Mouse (Mus musculus): ENCODE measurements around the gene Olfr1412. TPM values are rescaled to one million over a fixed set of nuclear protein-coding genes. Genes with fewer than 3 reads are reported as not detected.

The Olfr1412 gene
- polyA plus RNA-seq (2015; fragmentation: Nextera tagmentation; extraction: Ambion mirVana) = not detected in 2 replicates

GRCm38 (mm10) chr1:92585479-92585878 is at the start of gene Olfr1412:
Gene Olfr1412, plus strand, starts transcription at chr1:92585779.

GRCm38 (mm10) chr1:92571022-92571421 is 14.6 kb upstream of the Olfr1412 start, which contains the start of gene Olfr1413:
Gene Olfr1413, plus strand, starts transcription at chr1:92571322.

GRCm38 (mm10) chr1:92594111-92594510 is 8.5 kb downstream of the Olfr1412 start, which contains the start of gene Olfr1411:
Gene Olfr1411, plus strand, starts transcription at chr1:92594411.

GRCm38 (mm10) chr1:92605482-92605881 is 19.9 kb downstream of the Olfr1412 start, which contains the start of gene Olfr1410:
Gene Olfr1410, plus strand, starts transcription at chr1:92605782.

GRCm38 (mm10) chr1:92617488-92617887 is 31.9 kb downstream of the Olfr1412 start, which contains the start of gene Olfr12:
Gene Olfr12, plus strand, starts transcription at chr1:92617788.

Other genes with a start within 250 kb of the Olfr1412 start
- 190 and 197 TPM in 2 replicates for gene Ndufa10, start 111.9 kb upstream of the Olfr1412 start, polyA plus RNA-seq (2015; fragmentation: Nextera tagmentation; extraction: Ambion mirVana)
- gene Olfr1416, start 100.7 kb upstream of the Olfr1412 start, polyA plus RNA-seq (2015; fragmentation: Nextera tagmentation; extraction: Ambion mirVana) = not detected in 2 replicates
- not detected in 2 replicates for gene Olfr1415, start 89.7 kb upstream of the Olfr1412 start, polyA plus RNA-seq (2015; fragmentation: Nextera tagmentation; extraction: Ambion mirVana)
- not detected in 2 replicates for gene Olfr1414, start 67.1 kb upstream of the Olfr1412 start, polyA plus RNA-seq (2015; fragmentation: Nextera tagmentation; extraction: Ambion mirVana)
- not detected in 2 replicates for gene Olfr1413, start 14.5 kb upstream of the Olfr1412 start, polyA plus RNA-seq (2015; fragmentation: Nextera tagmentation; extraction: Ambion mirVana)
- gene Olfr1411, start 8.6 kb downstream of the Olfr1412 start, polyA plus RNA-seq (2015; fragmentation: Nextera tagmentation; extraction: Ambion mirVana) = not detected in 2 replicates
- gene Olfr1410, start 20.0 kb downstream of the Olfr1412 start, polyA plus RNA-seq (2015; fragmentation: Nextera tagmentation; extraction: Ambion mirVana) = not detected in 2 replicates
- gene Olfr12, start 32.0 kb downstream of the Olfr1412 start, polyA plus RNA-seq (2015; fragmentation: Nextera tagmentation; extraction: Ambion mirVana) = not detected in 2 replicates
- gene Cops9, start 56.2 kb downstream of the Olfr1412 start, polyA plus RNA-seq (2015; fragmentation: Nextera tagmentation; extraction: Ambion mirVana) = 387 and 417 TPM in 2 replicates
- not detected in 2 replicates for gene Otos, start 63.1 kb downstream of the Olfr1412 start, polyA plus RNA-seq (2015; fragmentation: Nextera tagmentation; extraction: Ambion mirVana)
- gene Gpc1, start 245.9 kb downstream of the Olfr1412 start, polyA plus RNA-seq (2015; fragmentation: Nextera tagmentation; extraction: Ambion mirVana) = 12.9 and 15.9 TPM in 2 replicates